Mouse (Mus musculus): ENCODE results near the gene Sec22c. TPM values are rescaled to one million over a fixed set of nuclear protein-coding genes. Genes with fewer than 3 reads are reported as not detected.
A peak's percentile ranks its signal among the peaks of the same experiment; 100 is the strongest.

Sec22c gene
- total and polyA plus RNA-seq, 3 experiments, result 3.9 to 6.7 (median 5.0) TPM

- DNase-seq, result peak; percentile 33 to 86
- Histone ChIP-seq H3K4me1 (ENCODE audit: control insufficient read depth, insufficient read depth, low read length) (peaks cover 6% of the 10 kb centered on the region), H3K27ac (peak overlapping the region; percentile 88), H3K9ac (ENCODE audit: low read depth, low read length) (peak overlapping the region; percentile 88), H3K27me3 (ENCODE audit: control insufficient read depth, insufficient read depth, low read length) (no peaks in the 10 kb centered on the region), H3K79me2 (replicated peaks; ENCODE audit: control insufficient read depth, insufficient read depth, low read length) (no peaks in the 10 kb centered on the region), H3K4me3 (peak overlapping the region; percentile 67), H3K36me3 (ENCODE audit: control insufficient read depth, insufficient read depth, low read length) (peaks cover 6% of the 10 kb centered on the region)
- under 1% methylated on average over 73 of the region's 87 CpGs for WGBS
- TF ChIP-seq EP300 (IDR thresholded peaks at IDR 0.05; ENCODE audit: insufficient read depth, low read depth, low read length) (no peak), CTCF (IDR thresholded peaks at IDR 0.05) (no peak), POLR2A (IDR thresholded peaks at IDR 0.05; ENCODE audit: insufficient read depth, low read depth, low read length) (no peak)
- intact Hi-C loops (cut with DNase I), result loop anchor here (2.0 kb wide), 1 partner anchor 39 kb away; the partner anchor contains the start of gene Zfp651
Observed at GRCm38 (mm10) chr9:121719347-121720331, 14.3 kb upstream of the Sec22c start.

DNA sequence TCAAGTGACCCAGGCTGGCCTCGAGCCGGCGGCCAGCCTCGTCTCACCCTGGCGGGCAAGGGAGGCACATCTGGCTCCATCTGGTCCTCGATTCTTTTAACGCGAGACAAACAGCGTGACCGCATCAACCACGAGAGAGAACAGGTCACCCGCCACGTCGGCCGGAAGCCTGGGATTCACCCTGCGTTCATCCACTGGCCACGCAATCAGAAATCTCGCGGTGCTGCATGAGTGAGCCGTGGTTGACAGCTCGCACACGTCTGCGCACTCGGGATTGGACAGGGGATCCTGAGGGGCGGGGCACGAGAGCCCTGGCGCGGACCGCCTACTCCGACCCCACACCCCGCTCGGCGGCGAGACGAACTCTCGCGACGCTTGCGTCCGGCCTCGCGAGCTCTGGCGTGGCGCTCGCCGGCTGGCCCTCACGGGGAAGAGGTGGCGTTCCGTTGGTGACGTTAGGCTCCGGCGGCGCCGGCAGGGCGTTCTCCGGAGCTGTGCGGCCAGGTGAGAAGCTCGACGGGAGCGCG lies 13.6 kb upstream of the Sec22c start, which contains the start of gene Nktr:
TSS of gene Nktr (plus strand) at position 378 of the 527 bp plus-strand sequence.
- intact Hi-C loops (cut with DNase I), result no loop called here

DNA sequence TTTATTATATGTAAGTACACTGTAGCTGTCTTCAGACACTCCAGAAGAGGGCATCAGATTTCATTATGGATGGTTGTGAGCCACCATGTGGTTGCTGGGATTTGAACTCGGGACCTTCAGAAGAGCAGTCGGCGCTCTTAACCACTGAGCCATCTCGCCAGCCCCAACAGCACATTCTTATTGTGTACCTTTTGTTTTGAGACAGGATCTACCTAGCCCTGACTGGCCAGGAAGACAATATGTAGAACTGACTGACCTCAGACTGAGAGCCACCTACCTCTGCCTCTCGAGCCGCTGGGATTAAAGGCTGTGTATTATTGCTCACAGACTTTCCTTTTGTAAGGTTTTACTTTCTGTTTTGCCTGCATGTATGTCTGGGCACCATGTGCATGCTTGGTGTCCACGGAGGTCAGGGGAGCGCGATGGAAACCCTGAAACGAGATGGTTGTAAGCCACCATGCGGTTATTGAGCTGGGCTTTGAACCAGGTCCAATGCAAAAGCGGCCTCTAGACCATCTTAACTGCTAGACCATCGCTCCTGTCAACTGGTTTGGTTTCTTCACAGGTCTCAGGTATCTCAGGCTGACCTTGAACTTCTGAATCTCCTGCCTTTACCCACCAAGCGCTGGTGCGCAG lies 12.9 kb upstream of the Sec22c start:
- 65% methylated on average over 15 of the region's 15 CpGs for WGBS
- peaks cover 6% of the 10 kb centered on the region for H3K4me1 ChIP-seq (ENCODE audit: control insufficient read depth, insufficient read depth, low read length)
- H3K36me3 ChIP-seq (ENCODE audit: control insufficient read depth, insufficient read depth, low read length), result peaks cover 4% of the 10 kb centered on the region
- no peaks in the 10 kb centered on the region for H3K79me2 ChIP-seq (replicated peaks; ENCODE audit: control insufficient read depth, insufficient read depth, low read length)
- peak overlapping the region; percentile 95 for H3K27ac ChIP-seq
- peak overlapping the region; percentile 67 for H3K4me3 ChIP-seq
- no peak for TF ChIP-seq CTCF (IDR thresholded peaks at IDR 0.05)
- TF ChIP-seq POLR2A (IDR thresholded peaks at IDR 0.05; ENCODE audit: insufficient read depth, low read depth, low read length), result no peak
- TF ChIP-seq EP300 (IDR thresholded peaks at IDR 0.05; ENCODE audit: insufficient read depth, low read depth, low read length), result no peak
- H3K9ac ChIP-seq (ENCODE audit: low read depth, low read length), result peak overlapping the region; percentile 76
- intact Hi-C loops (cut with DNase I), result no loop called here
- no peak for DNase-seq
- H3K27me3 ChIP-seq (ENCODE audit: control insufficient read depth, insufficient read depth, low read length), result no peaks in the 10 kb centered on the region

More for the DNA sequence above, 13.6 kb upstream of the Sec22c start, which contains the start of gene Nktr:
- peak within 1 kb of the TSS; percentile 67 for H3K4me3 ChIP-seq
- peaks cover 6% of the 10 kb centered on the region for H3K4me1 ChIP-seq (ENCODE audit: control insufficient read depth, insufficient read depth, low read length)
- peak within 1 kb of the TSS; percentile 88 for H3K9ac ChIP-seq (ENCODE audit: low read depth, low read length)
- WGBS, result 1% methylated on average over 55 of the region's 61 CpGs
- DNase-seq, result peak; percentile 98 to 99
- peaks cover 6% of the 10 kb centered on the region for H3K36me3 ChIP-seq (ENCODE audit: control insufficient read depth, insufficient read depth, low read length)
- H3K27ac ChIP-seq, result peak within 1 kb of the TSS; percentile 95
- no peaks in the 10 kb centered on the region for H3K27me3 ChIP-seq (ENCODE audit: control insufficient read depth, insufficient read depth, low read length)
- TF ChIP-seq EP300 (IDR thresholded peaks at IDR 0.05; ENCODE audit: insufficient read depth, low read depth, low read length) (peak; percentile 70; the same call in 1 of the 2 replicates), CTCF (IDR thresholded peaks at IDR 0.05) (peak; percentile 47), POLR2A (IDR thresholded peaks at IDR 0.05; ENCODE audit: insufficient read depth, low read depth, low read length) (peak; percentile 94)
- H3K79me2 ChIP-seq (replicated peaks; ENCODE audit: control insufficient read depth, insufficient read depth, low read length), result no peaks in the 10 kb centered on the region

- DNase-seq, result no peak
- Histone ChIP-seq H3K4me1 (ENCODE audit: control insufficient read depth, insufficient read depth, low read length) (peaks cover 6% of the 10 kb centered on the region), H3K36me3 (ENCODE audit: control insufficient read depth, insufficient read depth, low read length) (peaks cover 4% of the 10 kb centered on the region), H3K79me2 (replicated peaks; ENCODE audit: control insufficient read depth, insufficient read depth, low read length) (no peaks in the 10 kb centered on the region), H3K9ac (ENCODE audit: low read depth, low read length) (no peak overlapping the region), H3K4me3 (no peak overlapping the region), H3K27ac (no peak overlapping the region), H3K27me3 (ENCODE audit: control insufficient read depth, insufficient read depth, low read length) (no peaks in the 10 kb centered on the region)
- TF ChIP-seq CTCF (IDR thresholded peaks at IDR 0.05) (no peak), EP300 (IDR thresholded peaks at IDR 0.05; ENCODE audit: insufficient read depth, low read depth, low read length) (no peak), POLR2A (IDR thresholded peaks at IDR 0.05; ENCODE audit: insufficient read depth, low read depth, low read length) (no peak)
- intact Hi-C loops (cut with DNase I), result no loop called here
- WGBS, result 59% methylated on average over 2 of the region's 2 CpGs
Observed at GRCm38 (mm10) chr9:121717048-121717447, 11.8 kb upstream of the Sec22c start.

GRCm38 (mm10) chr9:121710584-121710975 lies 5.3 kb upstream of the Sec22c start:
- WGBS, result under 1% methylated on average over 18 of the region's 18 CpGs
- Histone ChIP-seq H3K27me3 (ENCODE audit: control insufficient read depth, insufficient read depth, low read length) (no peaks in the 10 kb centered on the region), H3K4me1 (ENCODE audit: control insufficient read depth, insufficient read depth, low read length) (no peaks in the 10 kb centered on the region; the same call in 1 of the 2 replicates), H3K79me2 (replicated peaks; ENCODE audit: control insufficient read depth, insufficient read depth, low read length) (no peaks in the 10 kb centered on the region; the same call in 1 of the 2 replicates), H3K9ac (ENCODE audit: low read depth, low read length) (peak overlapping the region; percentile 94), H3K36me3 (ENCODE audit: control insufficient read depth, insufficient read depth, low read length) (peaks cover 3% of the 10 kb centered on the region), H3K27ac (peak overlapping the region; percentile 95), H3K4me3 (peak overlapping the region; percentile 81)
- intact Hi-C loops (cut with DNase I), result no loop called here
- DNase-seq, result no peak
- TF ChIP-seq POLR2A (IDR thresholded peaks at IDR 0.05; ENCODE audit: insufficient read depth, low read depth, low read length), result no peak
- no peak for TF ChIP-seq EP300 (IDR thresholded peaks at IDR 0.05; ENCODE audit: insufficient read depth, low read depth, low read length)
- no peak for TF ChIP-seq CTCF (IDR thresholded peaks at IDR 0.05)
